Mouse (Mus musculus) thymus, postnatal 4 days (tissue): ENCODE measurements around the gene Ropn1l.

ENCODE experiments used
- DNase-seq: peaks from one replicate; pipeline ENCODE4 v3.0.0; 2021

The Ropn1l gene

GRCm38 (mm10) chr15:31453098-31453916, at the start of gene Ropn1l:
Ropn1l (minus strand) TSS chr15:31453737.
- DNase-seq, result peak; percentile 67

- DNase-seq, result no peak
These were observed 49.5 kb upstream of the Ropn1l start for GRCm38 (mm10) chr15:31502996-31503395.

GRCm38 (mm10) chr15:31502313-31502712, 48.8 kb upstream of the Ropn1l start:
- no peak for DNase-seq

GRCm38 (mm10) chr15:31494803-31495202, 41.3 kb upstream of the Ropn1l start:
- DNase-seq, result no peak

- DNase-seq, result no peak
These were observed 40.8 kb upstream of the Ropn1l start for GRCm38 (mm10) chr15:31494310-31494709.

- DNase-seq, result no peak
These were observed 33.9 kb upstream of the Ropn1l start for GRCm38 (mm10) chr15:31487407-31487806.

GRCm38 (mm10) chr15:31476678-31477077, 23.1 kb upstream of the Ropn1l start:
- DNase-seq, result no peak

- no peak for DNase-seq
These were observed 19.4 kb upstream of the Ropn1l start for GRCm38 (mm10) chr15:31472645-31473574.

GRCm38 (mm10) chr15:31471529-31471928, 18.0 kb upstream of the Ropn1l start:
- no peak for DNase-seq

- DNase-seq, result no peak
These were observed 16.0 kb upstream of the Ropn1l start for GRCm38 (mm10) chr15:31469497-31469896.

GRCm38 (mm10) chr15:31468806-31469205, 15.3 kb upstream of the Ropn1l start:
- DNase-seq, result no peak

- no peak for DNase-seq
These were observed 13.2 kb upstream of the Ropn1l start for GRCm38 (mm10) chr15:31466749-31467148.

- DNase-seq, result no peak
These were observed 12.8 kb upstream of the Ropn1l start for GRCm38 (mm10) chr15:31466295-31466694.

GRCm38 (mm10) chr15:31465806-31466205, 12.3 kb upstream of the Ropn1l start:
- no peak for DNase-seq

GRCm38 (mm10) chr15:31460571-31460970, 7.0 kb upstream of the Ropn1l start:
- DNase-seq, result peak; percentile 33

GRCm38 (mm10) chr15:31458081-31458480, 4.5 kb upstream of the Ropn1l start:
- no peak for DNase-seq

GRCm38 (mm10) chr15:31456381-31456780, 2.8 kb upstream of the Ropn1l start:
- DNase-seq, result no peak

GRCm38 (mm10) chr15:31454861-31455295, 1.3 kb upstream of the Ropn1l start:
- DNase-seq, result no peak

- DNase-seq, result no peak
These were observed 741 bp upstream of the Ropn1l start for GRCm38 (mm10) chr15:31454096-31454860.

- DNase-seq, result no peak
These were observed 1.0 kb downstream of the Ropn1l start for GRCm38 (mm10) chr15:31452336-31453097.

- DNase-seq, result no peak
These were observed 3.8 kb downstream of the Ropn1l start for GRCm38 (mm10) chr15:31449772-31450171.

- DNase-seq, result peak; percentile 25
These were observed 6.4 kb downstream of the Ropn1l start for GRCm38 (mm10) chr15:31447121-31447520.
